Mouse (Mus musculus): ENCODE results near the gene Btrc. TPM values are rescaled to one million over a fixed set of nuclear protein-coding genes. Genes with fewer than 3 reads are reported as not detected.
A peak's percentile ranks its signal among the peaks of the same experiment; 100 is the strongest.

Gene Btrc
- polyA plus RNA-seq, 2 experiments: 41.5 to 44.1 TPM

DNA sequence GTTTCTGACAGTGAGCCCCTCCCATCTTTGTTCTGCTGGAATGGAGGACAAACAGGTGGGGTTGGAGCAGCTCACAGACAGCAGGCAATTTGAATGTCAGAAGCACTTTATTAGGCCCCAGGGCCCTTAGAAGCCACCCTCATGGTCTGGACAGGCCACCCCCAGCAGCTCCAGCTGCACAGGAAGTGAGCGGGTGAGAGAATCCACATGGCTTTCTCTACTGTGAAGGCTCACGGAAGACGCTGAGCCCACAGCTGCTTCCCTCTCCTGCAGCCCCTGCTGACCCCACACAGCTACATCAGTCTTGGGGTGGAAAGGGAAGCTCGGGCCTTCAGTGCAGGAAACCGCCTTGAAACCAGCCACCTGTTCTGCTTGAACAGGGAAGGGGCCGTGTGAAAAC is 188.7 kb downstream of the Btrc start:
- Histone ChIP-seq H3K27me3 (ENCODE audit: control insufficient read depth, insufficient read depth, low read length) (no peaks in the 10 kb centered on the region), H3K4me1 (ENCODE audit: control insufficient read depth, insufficient read depth, low read length) (no peaks in the 10 kb centered on the region), H3K4me2 (replicated peaks; ENCODE audit: low read depth, low read length, severe bottlenecking) (no peak overlapping the region), H3K9ac (ENCODE audit: low read depth, low read length, severe bottlenecking) (no peak overlapping the region), H3K27ac (replicated peaks; ENCODE audit: low read depth, low read length) (no peak overlapping the region), H3K36me3 (ENCODE audit: control insufficient read depth, insufficient read depth, low read length) (peaks cover 14% of the 10 kb centered on the region), H3K4me3 (replicated peaks; ENCODE audit: low read length) (no peak overlapping the region), H3K9me3 (ENCODE audit: control insufficient read depth, low read length) (no peaks in the 10 kb centered on the region)
- no peak for TF ChIP-seq POLR2A (IDR thresholded peaks at IDR 0.05; ENCODE audit: borderline replicate concordance, extremely low read depth, insufficient read depth, insufficient read length)
- 36% methylated on average over 6 of the region's 6 CpGs for WGBS
- DNase-seq (ENCODE audit: low spot score) (no peak), ATAC-seq (ENCODE audit: low FRiP score, low read depth) (peak; percentile 56)

DNA sequence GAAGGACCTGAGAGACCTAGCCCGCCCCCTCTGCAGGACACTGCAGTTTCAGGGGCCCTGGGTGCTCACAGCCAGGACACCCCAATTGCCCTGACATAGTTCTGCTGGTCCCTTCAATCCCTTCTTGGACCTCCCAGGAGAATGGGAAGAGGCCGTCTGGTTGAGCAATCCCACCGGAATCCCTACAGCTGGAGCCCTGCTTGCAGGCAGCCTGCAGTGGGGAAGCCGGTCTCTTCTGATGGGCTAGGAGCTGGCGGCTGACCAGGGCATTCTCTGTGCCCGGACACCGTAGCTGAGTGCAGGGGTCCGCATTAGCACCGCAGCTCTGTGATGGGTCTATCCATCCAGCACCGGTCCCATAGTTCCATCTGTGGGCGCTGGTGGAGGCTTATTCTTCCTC is 190.6 kb downstream of the Btrc start:
- WGBS: 96% methylated on average over 8 of the region's 11 CpGs
- ATAC-seq (ENCODE audit: low FRiP score, low read depth) (no peak), DNase-seq (ENCODE audit: low spot score) (no peak)
- no peak overlapping the region for H3K4me2 ChIP-seq (replicated peaks; ENCODE audit: low read depth, low read length, severe bottlenecking)
- no peak for TF ChIP-seq POLR2A (IDR thresholded peaks at IDR 0.05; ENCODE audit: borderline replicate concordance, extremely low read depth, insufficient read depth, insufficient read length)
- H3K9me3 ChIP-seq (ENCODE audit: control insufficient read depth, low read length): no peaks in the 10 kb centered on the region
- H3K4me1 ChIP-seq (ENCODE audit: control insufficient read depth, insufficient read depth, low read length): no peaks in the 10 kb centered on the region
- H3K4me3 ChIP-seq (replicated peaks; ENCODE audit: low read length): no peak overlapping the region
- no peak overlapping the region for H3K27ac ChIP-seq (replicated peaks; ENCODE audit: low read depth, low read length)
- peaks cover 14% of the 10 kb centered on the region for H3K36me3 ChIP-seq (ENCODE audit: control insufficient read depth, insufficient read depth, low read length)
- no peak overlapping the region for H3K9ac ChIP-seq (ENCODE audit: low read depth, low read length, severe bottlenecking)
- H3K27me3 ChIP-seq (ENCODE audit: control insufficient read depth, insufficient read depth, low read length): no peaks in the 10 kb centered on the region

- DNase-seq (ENCODE audit: low spot score): peak; percentile 88
- peak within 1 kb of the TSS; percentile 74 for H3K9ac ChIP-seq (ENCODE audit: low read depth, low read length, severe bottlenecking)
- no peaks in the 10 kb centered on the region for H3K9me3 ChIP-seq (ENCODE audit: control insufficient read depth, low read length)
- under 1% methylated on average over 35 of the region's 35 CpGs for WGBS
- peak within 1 kb of the TSS; percentile 50; the same call in 1 of the 2 replicates for H3K27ac ChIP-seq (replicated peaks; ENCODE audit: low read depth, low read length)
- peak within 1 kb of the TSS; percentile 94 for H3K4me2 ChIP-seq (replicated peaks; ENCODE audit: low read depth, low read length, severe bottlenecking)
- no peaks in the 10 kb centered on the region; the same call in 1 of the 2 replicates for H3K36me3 ChIP-seq (ENCODE audit: control insufficient read depth, insufficient read depth, low read length)
- peak; percentile 90 for ATAC-seq (ENCODE audit: low FRiP score, low read depth)
- no peak for TF ChIP-seq POLR2A (IDR thresholded peaks at IDR 0.05; ENCODE audit: borderline replicate concordance, extremely low read depth, insufficient read depth, insufficient read length)
- peaks cover 13% of the 10 kb centered on the region for H3K4me1 ChIP-seq (ENCODE audit: control insufficient read depth, insufficient read depth, low read length)
- H3K4me3 ChIP-seq (replicated peaks; ENCODE audit: low read length): peak within 1 kb of the TSS; percentile 68
- H3K27me3 ChIP-seq (ENCODE audit: control insufficient read depth, insufficient read depth, low read length): no peaks in the 10 kb centered on the region
Observed at GRCm38 (mm10) chr19:45560153-45560890, 196.8 kb downstream of the Btrc start, which contains the start of the genes Poll and Gm17018. Gene Poll, minus strand, starts transcription at chr19:45560531. Gene Gm17018, plus strand, starts transcription at chr19:45560615.

DNA sequence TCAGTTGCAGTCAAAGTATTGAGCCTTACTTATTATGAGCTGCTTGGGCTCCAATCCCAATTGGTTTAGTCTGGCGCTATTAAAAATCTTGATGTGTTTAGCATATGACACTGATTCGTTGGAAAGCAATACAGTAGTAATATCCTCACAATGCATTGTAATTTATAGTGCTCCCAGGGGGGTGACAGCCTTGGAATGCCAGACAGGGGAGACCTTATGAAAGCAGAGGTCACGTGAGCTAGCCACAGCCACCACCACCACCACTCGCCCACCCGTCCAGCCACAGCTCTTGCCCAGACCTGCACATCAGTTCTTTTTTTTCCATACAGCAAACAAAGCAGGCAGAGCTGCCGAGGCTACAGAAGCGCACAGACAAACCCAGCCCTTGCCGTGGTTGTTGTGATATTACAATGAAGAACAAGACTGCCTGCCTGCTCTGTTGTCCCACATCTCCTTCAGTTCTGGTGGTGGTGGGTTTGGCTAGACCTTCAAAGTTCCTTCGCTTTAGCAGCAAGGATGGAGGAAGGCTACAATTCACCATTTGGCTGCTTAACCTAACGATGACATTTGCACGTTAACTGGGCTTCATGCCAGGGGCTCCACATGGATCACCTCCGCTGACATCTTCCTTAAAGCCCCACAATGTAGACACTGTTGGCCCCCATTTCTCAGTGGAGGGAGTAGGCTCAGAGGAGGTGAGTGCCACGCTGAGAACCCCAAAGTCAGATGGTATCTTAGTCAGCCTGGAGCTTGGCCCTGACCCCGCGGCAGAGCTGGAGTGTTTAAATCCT is 202.6 kb downstream of the Btrc start:
- peaks cover 44% of the 10 kb centered on the region for H3K4me1 ChIP-seq (ENCODE audit: control insufficient read depth, insufficient read depth, low read length)
- no peaks in the 10 kb centered on the region for H3K27me3 ChIP-seq (ENCODE audit: control insufficient read depth, insufficient read depth, low read length)
- H3K4me2 ChIP-seq (replicated peaks; ENCODE audit: low read depth, low read length, severe bottlenecking): no peak overlapping the region
- DNase-seq (ENCODE audit: low spot score) (no peak), ATAC-seq (ENCODE audit: low FRiP score, low read depth) (no peak)
- no peak for TF ChIP-seq POLR2A (IDR thresholded peaks at IDR 0.05; ENCODE audit: borderline replicate concordance, extremely low read depth, insufficient read depth, insufficient read length)
- no peak overlapping the region for H3K4me3 ChIP-seq (replicated peaks; ENCODE audit: low read length)
- no peak overlapping the region for H3K9ac ChIP-seq (ENCODE audit: low read depth, low read length, severe bottlenecking)
- H3K36me3 ChIP-seq (ENCODE audit: control insufficient read depth, insufficient read depth, low read length): no peaks in the 10 kb centered on the region; the same call in 1 of the 2 replicates
- H3K27ac ChIP-seq (replicated peaks; ENCODE audit: low read depth, low read length): no peak overlapping the region
- no peaks in the 10 kb centered on the region for H3K9me3 ChIP-seq (ENCODE audit: control insufficient read depth, low read length)
- 39% methylated on average over 15 of the region's 15 CpGs for WGBS

DNA sequence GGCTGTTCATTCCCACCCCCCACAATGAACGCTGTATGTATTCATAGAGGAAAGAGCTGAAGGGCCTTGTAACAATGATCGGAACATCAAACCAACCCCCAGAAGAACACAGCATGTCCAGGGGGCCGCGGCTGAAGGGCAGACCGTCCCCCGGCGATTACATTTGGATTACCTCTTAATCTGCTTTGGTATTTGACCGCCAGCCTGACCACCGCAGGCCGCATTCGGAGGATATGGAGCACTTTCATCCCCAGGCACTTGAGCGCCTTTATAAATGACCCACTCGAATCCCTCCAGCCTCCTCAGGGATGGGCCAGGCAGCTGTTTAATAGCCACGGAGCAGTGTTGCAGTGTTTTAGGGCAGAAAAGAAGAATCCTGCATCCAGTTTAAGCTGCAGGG is 203.8 kb downstream of the Btrc start:
- Histone ChIP-seq H3K27me3 (ENCODE audit: control insufficient read depth, insufficient read depth, low read length) (no peaks in the 10 kb centered on the region), H3K9me3 (ENCODE audit: control insufficient read depth, low read length) (no peaks in the 10 kb centered on the region), H3K27ac (replicated peaks; ENCODE audit: low read depth, low read length) (no peak overlapping the region), H3K4me2 (replicated peaks; ENCODE audit: low read depth, low read length, severe bottlenecking) (no peak overlapping the region), H3K36me3 (ENCODE audit: control insufficient read depth, insufficient read depth, low read length) (peaks cover 1% of the 10 kb centered on the region), H3K4me3 (replicated peaks; ENCODE audit: low read length) (no peak overlapping the region), H3K9ac (ENCODE audit: low read depth, low read length, severe bottlenecking) (no peak overlapping the region), H3K4me1 (ENCODE audit: control insufficient read depth, insufficient read depth, low read length) (peaks cover 44% of the 10 kb centered on the region)
- no peak for TF ChIP-seq POLR2A (IDR thresholded peaks at IDR 0.05; ENCODE audit: borderline replicate concordance, extremely low read depth, insufficient read depth, insufficient read length)
- WGBS: 23% methylated on average over 14 of the region's 14 CpGs
- DNase-seq (ENCODE audit: low spot score): no peak
- no peak for ATAC-seq (ENCODE audit: low FRiP score, low read depth)

Data from limb, embryonic 14.5 days (tissue).